Mouse (Mus musculus) bone marrow, adult 2 months (tissue): ENCODE measurements around the gene Magi2.

Source experiments
- CTCF ChIP-seq: fragments of 200-500 bp; IDR thresholded peaks from 2 replicates; pipeline ENCODE4 v1.5.1; 2011; ENCODE audit warnings: low read length, control low read depth; ENCODE audit not compliant: control insufficient read depth, insufficient read depth
- POLR2A ChIP-seq: fragments of 200-500 bp; IDR thresholded peaks from 2 replicates; pipeline ENCODE4 v1.6.1; 2011; ENCODE audit warnings: low read depth, mild to moderate bottlenecking, control low read depth, low read length, borderline replicate concordance; ENCODE audit not compliant: control insufficient read depth

DNA sequence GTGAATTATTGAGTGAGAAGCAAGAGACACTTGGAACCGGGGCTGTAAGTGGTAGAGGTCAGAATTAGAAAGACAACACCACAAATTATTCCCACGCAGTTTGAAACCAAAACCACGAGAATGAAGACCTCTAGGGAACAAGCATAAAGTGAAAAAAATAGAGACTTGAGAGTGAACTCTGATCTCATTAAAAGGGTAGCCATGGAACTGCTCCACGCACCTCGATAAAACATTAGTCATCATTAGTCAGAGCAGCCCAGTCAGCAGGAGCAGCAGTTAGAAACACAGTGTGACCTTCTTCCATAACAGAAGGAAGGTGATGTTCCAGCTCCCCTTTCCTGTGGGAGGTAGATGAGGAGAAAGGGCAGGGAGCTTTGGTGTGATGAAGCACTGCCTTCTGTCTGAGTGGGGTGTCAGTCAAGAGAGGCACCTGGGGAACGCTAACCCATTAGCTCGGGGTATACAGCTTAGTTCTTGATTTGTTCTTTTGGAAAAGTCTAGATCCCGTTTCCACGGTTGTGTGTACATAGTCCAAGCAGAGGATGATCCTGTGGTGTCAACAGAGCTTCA is 1272.3 kb downstream of the Magi2 start:
- TF ChIP-seq CTCF (no peak), POLR2A (no peak)
